Mouse (Mus musculus) forebrain, embryonic 11.5 days (tissue): ENCODE results near the gene Mus81. TPM values are rescaled to one million over a fixed set of nuclear protein-coding genes. Genes with fewer than 3 reads are reported as not detected.

Source experiments
- ATAC-seq: fragments of 200-750 bp; cut with Nextera tagmentation; replicated peaks from 2 replicates; pipeline ENCODE4 v1.8.0; 2017; ENCODE audit warnings: moderate TSS enrichment; ENCODE audit not compliant: low FRiP score
- DNase-seq: peaks from one replicate; pipeline ENCODE4 v3.0.0-alpha.2; 2017; ENCODE audit warnings: low spot score
- H3K27ac ChIP-seq: fragments of 300-500 bp; sonication (generic); 2 replicates; pipeline ENCODE4 v1.5.1; 2014; ENCODE audit warnings: low read depth, low read length
- H3K27me3 ChIP-seq: fragments of 300-500 bp; sonication (generic); 2 replicates; pipeline ENCODE4 v1.6.1; 2014; ENCODE audit warnings: mild to moderate bottlenecking, low read length, mixed read lengths; ENCODE audit not compliant: control insufficient read depth, insufficient read depth
- H3K36me3 ChIP-seq: fragments of 300-500 bp; sonication (generic); 2 replicates; pipeline ENCODE4 v1.6.1; 2014; ENCODE audit warnings: mild to moderate bottlenecking, low read length, moderate library complexity, mixed read lengths; ENCODE audit not compliant: control insufficient read depth, insufficient read depth
- H3K4me1 ChIP-seq: fragments of 300-500 bp; sonication (generic); replicated peaks from 2 replicates; pipeline ENCODE4 v1.6.1; 2014; ENCODE audit warnings: low read length, mixed read lengths; ENCODE audit not compliant: control insufficient read depth, insufficient read depth
- H3K4me2 ChIP-seq: fragments of 300-500 bp; sonication (generic); 2 replicates; pipeline ENCODE4 v1.6.1; 2014; ENCODE audit warnings: low read depth, mild to moderate bottlenecking, low read length, moderate library complexity, mixed read lengths; ENCODE audit not compliant: severe bottlenecking
- H3K4me3 ChIP-seq: fragments of 300-500 bp; sonication (generic); 2 replicates; pipeline ENCODE4 v1.5.1; 2014; ENCODE audit warnings: low read depth, low read length
- H3K9ac ChIP-seq: fragments of 300-500 bp; sonication (generic); 2 replicates; pipeline ENCODE4 v1.6.1; 2014; ENCODE audit warnings: low read length
- H3K9me3 ChIP-seq: fragments of 300-500 bp; sonication (generic); 2 replicates; pipeline ENCODE4 v1.6.1; 2016; ENCODE audit warnings: low read length, mixed read lengths; ENCODE audit not compliant: control insufficient read depth
- WGBS: fragments of 180-500 bp; shearing (Covaris S2); extraction: QIAGEN DNeasy Blood & Tissue Kit; methylation state at CpG from one replicate; pipeline ENCODE4 v1.1.7; 2014; 5-methylcytosine and 5-hydroxymethylcytosine counted together
- polyA plus RNA-seq: library from polyadenylated mRNA; unstranded; fragments of >200 nt; fragmentation: Nextera tagmentation; extraction: Ambion mirVana; gene quantifications from 2 replicates; pipeline ENCODE4 v1.2.1, GENCODE M21; 2014

Gene Mus81
- 39.2 and 42.7 TPM in 2 replicates for polyA plus RNA-seq

DNA sequence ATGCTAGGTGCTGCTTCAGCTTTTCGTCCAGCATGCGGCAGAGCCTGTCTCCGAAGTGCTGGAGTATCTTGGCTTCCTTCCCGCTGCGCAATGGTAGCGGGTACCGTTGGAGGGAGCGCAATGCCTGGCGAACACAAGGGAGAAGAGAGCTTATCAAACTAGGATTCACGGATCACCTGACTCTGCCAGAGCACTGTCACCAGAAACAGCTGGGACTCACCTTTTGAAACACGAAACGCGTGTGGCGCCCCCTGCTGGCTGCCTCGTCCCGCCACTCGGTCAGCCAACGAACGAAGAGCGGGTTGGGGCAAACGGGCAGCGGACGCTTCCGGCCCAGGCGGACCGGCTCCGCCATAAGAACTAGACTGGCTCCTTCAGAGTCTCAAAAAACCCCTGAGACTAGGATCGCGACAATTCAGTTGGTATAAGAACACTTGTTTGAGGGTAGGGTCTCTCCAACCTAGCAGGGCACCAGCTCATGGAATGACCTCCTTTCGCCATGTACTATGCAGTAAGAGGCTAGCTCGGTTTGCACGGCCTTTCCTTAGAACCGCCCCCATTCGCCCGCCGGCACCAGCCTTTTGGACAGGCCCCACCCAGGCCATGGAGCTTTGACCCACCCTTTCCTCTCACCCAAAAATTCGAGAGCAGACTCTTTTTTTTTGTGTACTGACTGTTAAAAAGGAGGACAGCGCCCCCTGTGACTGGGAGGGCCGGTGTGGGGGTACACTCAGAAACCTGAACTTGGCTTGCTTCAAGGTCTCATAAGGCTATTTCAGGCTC is at the start of gene Mus81:
Mus81 (minus strand) TSS at position 635 of the 783 bp plus-strand sequence.
- Histone ChIP-seq H3K9ac (peak within 1 kb of the TSS; percentile 66), H3K4me3 (peak within 1 kb of the TSS; percentile 44), H3K36me3 (peaks cover under 1% of the 10 kb centered on the region), H3K4me1 (peaks cover 4% of the 10 kb centered on the region; the same call in 1 of the 2 replicates), H3K27me3 (no peaks in the 10 kb centered on the region), H3K4me2 (peak within 1 kb of the TSS; percentile 64), H3K9me3 (no peaks in the 10 kb centered on the region), H3K27ac (peak within 1 kb of the TSS; percentile 99)
- DNase-seq (peak; percentile 97), ATAC-seq (peak; percentile 69)
- WGBS = 1% methylated on average over 39 of the region's 39 CpGs

DNA sequence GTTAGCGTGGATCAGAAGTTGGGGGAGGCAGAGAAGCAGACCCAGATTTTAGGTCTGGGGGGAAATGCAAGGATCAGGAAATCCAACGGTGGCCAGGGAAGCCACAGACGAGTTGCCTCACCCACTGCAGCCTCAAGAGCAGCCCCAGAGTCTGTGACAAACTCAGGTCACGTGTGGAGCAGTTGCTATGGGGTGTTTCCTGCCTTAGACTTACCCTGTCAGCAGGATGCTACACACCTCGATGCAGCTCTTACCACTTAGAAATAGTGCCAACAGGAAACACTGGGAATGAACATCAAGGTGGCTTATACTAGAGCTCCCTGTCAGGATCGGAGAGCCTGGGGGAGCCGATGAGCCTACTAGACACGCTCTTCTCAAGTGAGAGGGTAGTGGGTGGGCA is 44.3 kb upstream of the Mus81 start:
- Histone ChIP-seq H3K27me3 (no peaks in the 10 kb centered on the region), H3K4me3 (no peak overlapping the region), H3K9ac (no peak overlapping the region), H3K27ac (no peak overlapping the region), H3K4me1 (peaks cover 4% of the 10 kb centered on the region; the same call in 1 of the 2 replicates), H3K36me3 (no peaks in the 10 kb centered on the region), H3K9me3 (no peaks in the 10 kb centered on the region), H3K4me2 (no peak overlapping the region)
- DNase-seq (no peak), ATAC-seq (no peak)
- WGBS = 77% methylated on average over 8 of the region's 8 CpGs

DNA sequence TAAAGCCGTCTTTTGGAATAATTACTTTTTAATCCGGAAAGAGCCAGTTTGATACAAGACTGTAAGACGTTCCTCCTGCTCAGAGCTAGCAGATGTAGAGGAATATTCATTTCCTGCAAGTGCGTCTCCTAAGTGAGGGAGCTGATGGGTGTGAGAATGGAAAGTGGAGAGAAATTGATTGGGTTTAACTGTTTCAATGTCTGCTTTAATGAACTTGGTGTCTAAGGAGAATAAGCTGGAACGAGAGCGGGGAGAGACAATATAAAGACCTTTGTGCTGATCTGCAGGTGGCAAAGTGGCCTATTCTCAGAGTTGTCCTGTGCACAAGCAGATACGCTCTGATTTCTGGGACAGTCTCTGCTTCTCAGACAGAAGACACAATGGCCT is 41.9 kb upstream of the Mus81 start:
- 31% methylated on average over 7 of the region's 7 CpGs for WGBS
- ATAC-seq = no peak
- Histone ChIP-seq H3K9me3 (no peaks in the 10 kb centered on the region), H3K4me1 (peaks cover 4% of the 10 kb centered on the region; the same call in 1 of the 2 replicates), H3K9ac (no peak overlapping the region), H3K27me3 (no peaks in the 10 kb centered on the region), H3K27ac (no peak overlapping the region), H3K4me2 (no peak overlapping the region), H3K4me3 (no peak overlapping the region), H3K36me3 (no peaks in the 10 kb centered on the region)
- no peak for DNase-seq

DNA sequence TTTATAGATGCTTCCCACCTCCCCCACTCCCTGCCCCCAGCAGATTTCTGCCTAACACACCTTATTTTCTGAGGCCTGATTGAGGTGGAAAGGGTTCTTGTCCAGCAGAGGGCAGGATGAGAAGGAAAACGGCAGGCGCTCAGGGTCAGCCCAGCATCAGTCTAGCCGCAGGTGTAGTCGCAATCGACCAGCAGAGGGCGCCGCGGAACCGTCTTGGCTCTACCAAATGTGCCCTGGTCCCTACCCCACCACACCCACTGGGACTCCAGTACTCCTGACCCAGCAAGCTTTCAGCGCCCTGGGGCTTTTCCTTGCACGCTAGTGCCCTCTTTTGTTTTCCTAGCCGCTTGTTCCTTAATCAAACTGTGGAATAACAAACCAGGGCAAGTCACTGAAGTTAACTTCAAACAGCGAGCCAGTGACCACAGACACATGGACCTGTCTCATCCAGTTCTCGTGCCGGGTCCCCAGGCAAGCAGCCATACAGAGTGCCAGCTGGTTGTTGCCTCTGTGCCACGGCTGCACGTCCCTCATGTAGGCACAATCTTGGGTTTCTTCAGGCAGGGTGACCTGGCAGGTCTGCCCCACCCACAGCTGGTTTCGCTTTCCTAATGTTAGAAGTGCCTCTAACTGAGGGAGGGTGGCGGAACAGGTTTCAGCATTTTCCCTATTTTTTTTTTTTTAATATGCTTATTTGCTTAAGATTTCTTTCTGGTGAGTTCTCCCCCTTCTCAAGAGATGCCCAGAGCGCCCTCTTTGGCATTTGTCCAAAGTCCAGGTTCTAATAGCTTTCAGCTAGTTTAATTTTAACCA is 41.3 kb upstream of the Mus81 start:
- Histone ChIP-seq H3K36me3 (no peaks in the 10 kb centered on the region), H3K9ac (no peak overlapping the region), H3K27ac (no peak overlapping the region), H3K4me3 (no peak overlapping the region), H3K9me3 (no peaks in the 10 kb centered on the region), H3K4me2 (peak overlapping the region; percentile 29; the same call in 1 of the 2 replicates), H3K4me1 (peaks cover 4% of the 10 kb centered on the region; the same call in 1 of the 2 replicates), H3K27me3 (no peaks in the 10 kb centered on the region)
- DNase-seq = peak; percentile 98
- WGBS = 15% methylated on average over 20 of the region's 20 CpGs
- peak; percentile 91 for ATAC-seq

DNA sequence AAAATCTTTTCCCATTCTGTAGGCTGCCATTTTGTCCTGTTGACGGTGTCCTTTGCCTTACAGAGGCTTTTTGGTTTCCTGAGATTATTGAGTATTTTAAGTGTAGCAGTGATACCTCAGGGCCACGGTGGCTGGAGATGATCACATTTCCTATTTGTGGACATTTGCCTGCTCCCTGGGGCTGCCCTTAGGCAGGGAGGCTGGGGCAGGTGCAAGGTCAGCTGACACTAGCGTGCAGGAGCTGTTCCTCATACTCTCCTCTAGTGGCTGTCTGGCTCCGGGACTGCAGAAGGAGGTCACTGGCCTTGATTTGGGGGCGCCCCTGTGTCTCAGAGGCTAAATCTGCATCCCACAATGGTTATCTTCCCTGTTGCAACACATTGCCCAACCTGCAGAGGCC is 37.0 kb upstream of the Mus81 start:
- H3K4me1 ChIP-seq = peaks cover 4% of the 10 kb centered on the region; the same call in 1 of the 2 replicates
- no peak for ATAC-seq
- H3K9ac ChIP-seq = no peak overlapping the region
- WGBS = 74% methylated on average over 5 of the region's 5 CpGs
- no peaks in the 10 kb centered on the region for H3K36me3 ChIP-seq
- no peak overlapping the region for H3K4me3 ChIP-seq
- no peaks in the 10 kb centered on the region for H3K27me3 ChIP-seq
- H3K9me3 ChIP-seq = no peaks in the 10 kb centered on the region
- H3K4me2 ChIP-seq = no peak overlapping the region
- DNase-seq = no peak
- H3K27ac ChIP-seq = no peak overlapping the region

DNA sequence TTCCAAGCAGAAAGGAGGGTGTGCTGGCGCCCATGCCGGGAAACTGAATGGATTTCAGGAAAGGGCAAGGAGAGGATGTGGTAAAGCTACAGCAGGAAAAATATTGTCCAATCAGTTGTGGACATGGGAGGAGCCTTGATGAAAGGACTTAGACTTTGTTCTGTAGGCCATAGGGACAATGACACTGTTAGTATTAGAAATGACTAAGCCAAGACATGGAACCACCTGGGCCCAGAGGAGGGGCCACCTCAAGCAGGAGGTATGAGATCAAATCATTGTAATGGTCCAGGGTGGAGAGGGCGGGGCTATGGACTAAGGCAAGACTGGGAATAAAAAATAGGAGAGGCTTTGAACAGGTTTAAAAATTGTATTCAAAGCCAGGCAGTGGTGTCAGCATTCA is 30.5 kb upstream of the Mus81 start:
- 84% methylated on average over 3 of the region's 3 CpGs for WGBS
- no peak for ATAC-seq
- no peaks in the 10 kb centered on the region for H3K27me3 ChIP-seq

DNA sequence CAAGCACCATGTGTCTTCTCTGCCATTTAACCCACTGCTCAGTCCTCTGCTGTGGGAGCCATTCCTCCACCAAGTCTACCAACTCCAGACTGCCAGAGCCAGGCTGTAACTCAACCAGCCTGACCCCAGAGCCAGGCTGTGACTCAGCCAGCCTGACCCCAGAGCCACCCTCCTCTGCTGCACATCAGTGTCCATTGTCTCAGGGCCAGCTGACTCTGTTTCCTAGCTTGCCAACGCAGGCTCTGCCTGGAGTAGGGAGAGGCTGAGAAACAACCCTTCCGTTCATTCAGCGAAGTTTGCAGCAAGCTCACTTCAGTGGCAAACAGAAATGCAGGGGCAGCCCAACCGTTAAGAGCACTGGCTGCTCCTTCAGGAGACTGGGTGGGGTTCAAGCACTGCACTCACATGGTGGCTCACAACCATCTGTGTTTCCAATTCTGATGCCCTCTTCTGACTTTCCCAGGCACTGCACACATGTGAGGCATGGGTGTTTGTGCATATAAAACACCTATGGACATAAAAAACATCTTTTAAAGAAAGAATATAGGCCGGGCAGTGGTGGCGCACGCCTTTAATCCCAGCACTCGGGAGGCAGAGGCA is 28.8 kb upstream of the Mus81 start:
- Histone ChIP-seq H3K27me3 (no peaks in the 10 kb centered on the region), H3K4me2 (no peak overlapping the region), H3K36me3 (no peaks in the 10 kb centered on the region), H3K27ac (no peak overlapping the region), H3K9me3 (no peaks in the 10 kb centered on the region), H3K4me1 (no peaks in the 10 kb centered on the region), H3K9ac (no peak overlapping the region), H3K4me3 (no peak overlapping the region)
- ATAC-seq (no peak), DNase-seq (no peak)
- WGBS = 80% methylated on average over 8 of the region's 8 CpGs

More for the DNA sequence above, 30.5 kb upstream of the Mus81 start:
- no peak overlapping the region for H3K4me3 ChIP-seq
- H3K9ac ChIP-seq = no peak overlapping the region
- H3K4me2 ChIP-seq = no peak overlapping the region
- no peak for DNase-seq
- no peaks in the 10 kb centered on the region for H3K36me3 ChIP-seq
- no peaks in the 10 kb centered on the region for H3K9me3 ChIP-seq
- no peaks in the 10 kb centered on the region for H3K4me1 ChIP-seq
- H3K27ac ChIP-seq = no peak overlapping the region
